Mouse (Mus musculus) heart, postnatal 0 days (tissue): Measurements from ENCODE around the gene Ankrd44. TPM values are rescaled to one million over a fixed set of nuclear protein-coding genes. Genes with fewer than 3 reads are reported as not detected.
A peak's percentile ranks its signal among the peaks of the same experiment; 100 is the strongest.

Source experiments
- ATAC-seq: fragments of 200-750 bp; cut with Nextera tagmentation; 2 replicates; pipeline ENCODE4 v1.8.0; 2017; ENCODE audit warnings: low read depth, moderate number of reproducible peaks, moderate library complexity; ENCODE audit not compliant: insufficient read depth
- DNase-seq: peaks from one replicate; pipeline ENCODE4 v3.0.0-alpha.2; 2016; ENCODE audit warnings: low spot score
- H3K27ac ChIP-seq: fragments of 300-500 bp; sonication (generic); 2 replicates; pipeline ENCODE4 v1.5.1; 2014; ENCODE audit warnings: low read depth, mild to moderate bottlenecking
- H3K27me3 ChIP-seq: fragments of 300-500 bp; sonication (generic); 2 replicates; pipeline ENCODE4 v1.6.1; 2014; ENCODE audit warnings: low read length, mixed read lengths; ENCODE audit not compliant: control insufficient read depth, insufficient read depth
- H3K36me3 ChIP-seq: fragments of 300-500 bp; sonication (generic); replicated peaks from 2 replicates; pipeline ENCODE4 v1.6.1; 2014; ENCODE audit warnings: low read length, mixed read lengths; ENCODE audit not compliant: control insufficient read depth, insufficient read depth
- H3K4me1 ChIP-seq: fragments of 300-500 bp; sonication (generic); 2 replicates; pipeline ENCODE4 v1.6.1; 2014; ENCODE audit warnings: antibody characterized with exemption; ENCODE audit not compliant: control insufficient read depth, insufficient read depth
- H3K4me2 ChIP-seq: fragments of 300-500 bp; sonication (generic); 2 replicates; pipeline ENCODE4 v1.6.1; 2014; ENCODE audit warnings: low read depth, mild to moderate bottlenecking, low read length, moderate library complexity
- H3K4me3 ChIP-seq: fragments of 300-500 bp; sonication (generic); 2 replicates; pipeline ENCODE4 v1.5.1; 2014; ENCODE audit warnings: low read depth, low read length
- H3K9ac ChIP-seq: fragments of 300-500 bp; sonication (generic); replicated peaks from 2 replicates; pipeline ENCODE4 v1.6.1; 2014; ENCODE audit warnings: low read depth, low read length, mixed read lengths
- H3K9me3 ChIP-seq: fragments of 300-500 bp; sonication (generic); replicated peaks from 2 replicates; pipeline ENCODE4 v1.6.1; 2016; ENCODE audit warnings: low read length; ENCODE audit not compliant: control insufficient read depth
- CTCF ChIP-seq: IDR thresholded peaks from 2 replicates; pipeline ENCODE4 v1.5.1; 2016; ENCODE audit warnings: antibody characterized with exemption, control low read depth, low read depth
- EP300 ChIP-seq: IDR thresholded peaks from 2 replicates; pipeline ENCODE4 v1.6.1; 2016; ENCODE audit warnings: antibody characterized with exemption, low read depth
- WGBS: fragments of 180-500 bp; shearing (Covaris S2); extraction: QIAGEN DNeasy Blood & Tissue Kit; methylation state at CpG from one replicate; pipeline ENCODE4 v1.1.7; 2014; 5-methylcytosine and 5-hydroxymethylcytosine counted together
- polyA plus RNA-seq: library from polyadenylated mRNA; unstranded; fragments of >200 nt; fragmentation: Nextera tagmentation; extraction: Ambion mirVana; gene quantifications from 2 replicates; pipeline ENCODE4 v1.2.1, GENCODE M21; 2015
- total RNA-seq: library from RNA; depleted of rRNA; stranded (reverse); fragments of >200 nt; gene quantifications from 2 replicates; pipeline ENCODE4 v1.2.3, GENCODE M21; 2014; ENCODE audit warnings: low replicate concordance

Gene Ankrd44
- total and polyA plus RNA-seq, 2 experiments from 2014 or later: 3.3 to 9.6 TPM

DNA sequence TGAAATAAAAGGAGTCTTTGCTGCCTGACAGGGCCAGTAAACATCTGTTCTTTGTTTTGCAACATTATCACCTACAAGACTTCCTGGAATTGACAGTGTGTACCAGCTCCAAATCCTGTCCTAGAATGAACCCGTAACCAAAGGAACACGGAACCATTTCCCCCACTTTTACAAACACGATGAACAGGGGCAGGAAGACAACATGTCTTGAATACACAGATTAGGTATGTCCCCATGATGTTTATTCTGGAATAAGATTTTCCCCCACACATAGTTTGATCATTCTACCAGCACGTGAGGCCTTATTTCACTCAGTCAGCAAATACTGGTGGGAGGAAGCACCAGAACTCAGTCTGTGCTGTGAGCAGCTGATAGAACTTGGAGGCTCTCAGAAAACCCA lies 241.9 kb downstream of the Ankrd44 start:
- Histone ChIP-seq H3K36me3 (no peaks in the 10 kb centered on the region), H3K4me1 (no peaks in the 10 kb centered on the region), H3K27me3 (no peaks in the 10 kb centered on the region), H3K4me2 (no peak overlapping the region), H3K9me3 (no peaks in the 10 kb centered on the region), H3K27ac (peak overlapping the region; percentile 59), H3K9ac (no peak overlapping the region), H3K4me3 (no peak overlapping the region)
- DNase-seq: peak; percentile 74
- TF ChIP-seq EP300 (peak; percentile 93), CTCF (no peak)
- ATAC-seq: peak; percentile 80
- WGBS: 55% methylated on average over 4 of the region's 4 CpGs

DNA sequence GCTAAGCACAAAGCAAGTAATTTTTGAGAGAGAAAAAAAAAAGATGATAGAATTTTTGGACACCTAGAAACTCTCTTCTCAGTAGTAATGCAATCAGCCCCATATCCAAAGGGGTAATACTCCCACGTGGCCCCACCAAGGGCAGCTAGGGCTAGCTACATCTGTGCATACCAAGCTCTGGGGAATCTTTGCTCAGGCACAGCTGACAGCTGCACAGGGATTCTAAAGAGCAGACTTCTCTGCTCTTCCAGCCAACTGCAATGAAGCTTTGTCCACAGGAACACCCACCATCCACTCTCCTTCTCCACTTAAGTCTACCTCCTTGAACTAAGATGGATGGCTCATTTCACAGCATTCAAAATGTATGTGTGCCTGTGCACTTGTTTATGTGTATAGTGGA lies 246.6 kb downstream of the Ankrd44 start:
- no peak overlapping the region for H3K4me2 ChIP-seq
- H3K36me3 ChIP-seq: no peaks in the 10 kb centered on the region
- no peak overlapping the region for H3K27ac ChIP-seq
- no peaks in the 10 kb centered on the region for H3K9me3 ChIP-seq
- TF ChIP-seq CTCF (no peak), EP300 (no peak)
- no peaks in the 10 kb centered on the region for H3K27me3 ChIP-seq
- no peak overlapping the region for H3K9ac ChIP-seq
- ATAC-seq (no peak), DNase-seq (no peak)
- H3K4me3 ChIP-seq: no peak overlapping the region
- WGBS: 61% methylated on average over 1 of the region's 1 CpGs
- H3K4me1 ChIP-seq: no peaks in the 10 kb centered on the region

DNA sequence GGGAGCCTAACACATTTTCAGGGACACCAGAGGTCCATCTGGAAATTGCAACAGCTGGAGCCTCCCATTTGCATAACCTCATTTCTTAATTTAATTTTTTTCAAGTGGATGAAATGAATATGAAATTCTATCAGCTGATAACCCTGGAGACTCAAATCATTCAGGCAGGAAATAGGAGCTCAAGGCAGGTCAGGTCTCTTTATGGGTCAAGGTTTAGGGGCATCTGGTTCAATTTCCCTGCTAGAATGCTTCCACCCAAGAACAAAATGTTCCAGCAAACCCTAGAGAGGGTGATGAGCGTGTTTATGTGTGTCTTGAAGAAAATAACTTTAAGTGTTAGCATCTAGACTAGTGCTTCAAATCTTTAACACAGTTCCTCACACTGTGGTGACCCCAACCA lies 248.2 kb downstream of the Ankrd44 start:
- Histone ChIP-seq H3K27ac (no peak overlapping the region), H3K9ac (no peak overlapping the region), H3K9me3 (no peaks in the 10 kb centered on the region), H3K27me3 (no peaks in the 10 kb centered on the region), H3K4me2 (no peak overlapping the region), H3K36me3 (no peaks in the 10 kb centered on the region), H3K4me3 (no peak overlapping the region), H3K4me1 (no peaks in the 10 kb centered on the region)
- 88% methylated on average over 1 of the region's 1 CpGs for WGBS
- no peak for ATAC-seq
- no peak for DNase-seq
- no peak for TF ChIP-seq CTCF
- TF ChIP-seq EP300: no peak

DNA sequence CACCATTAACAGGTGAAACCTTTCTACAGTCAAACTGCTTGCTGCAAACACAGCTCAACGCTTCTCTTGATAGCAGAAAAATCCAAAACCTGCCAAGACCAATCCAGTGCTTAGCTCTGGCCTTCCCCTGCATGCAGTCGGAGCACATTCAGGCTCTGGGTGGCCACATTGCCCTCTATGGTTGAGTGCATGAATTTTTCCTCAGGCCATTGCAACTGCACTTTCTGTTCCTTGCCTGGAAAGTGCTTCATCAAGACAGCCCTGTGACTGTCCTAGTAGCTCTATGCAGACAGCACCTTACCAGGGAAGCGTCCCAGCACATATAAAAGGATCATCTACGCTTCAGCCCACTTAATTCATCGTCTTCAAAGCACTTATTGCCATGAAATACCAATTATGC lies 250.7 kb downstream of the Ankrd44 start:
- H3K27me3 ChIP-seq: no peaks in the 10 kb centered on the region
- TF ChIP-seq EP300: no peak
- peak; percentile 7; the same call in 1 of the 2 replicates for TF ChIP-seq CTCF
- ATAC-seq: no peak

DNA sequence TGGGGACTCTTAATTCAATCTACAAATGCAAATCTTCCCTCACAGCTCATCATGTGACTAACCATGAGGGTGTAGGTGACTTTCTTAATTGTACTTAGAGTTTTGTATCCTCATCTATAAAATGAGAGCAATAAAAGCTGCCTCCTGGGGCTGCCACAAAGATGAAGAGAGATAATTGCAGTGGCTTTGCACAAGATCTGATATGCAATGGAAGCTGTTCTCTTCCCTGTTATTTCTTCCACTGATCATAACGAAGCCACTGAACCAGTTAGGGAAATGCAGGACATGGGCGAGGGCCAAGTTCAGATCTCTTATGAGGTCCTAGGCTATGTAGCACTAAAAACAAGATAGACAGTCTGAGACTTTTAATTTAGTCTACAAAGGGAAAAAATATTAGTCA lies 258.2 kb downstream of the Ankrd44 start:
- Histone ChIP-seq H3K4me1 (no peaks in the 10 kb centered on the region), H3K27me3 (no peaks in the 10 kb centered on the region), H3K36me3 (no peaks in the 10 kb centered on the region), H3K9ac (no peak overlapping the region), H3K4me2 (no peak overlapping the region), H3K4me3 (no peak overlapping the region), H3K9me3 (no peaks in the 10 kb centered on the region), H3K27ac (no peak overlapping the region)
- ATAC-seq (no peak), DNase-seq (no peak)
- 82% methylated on average over 2 of the region's 2 CpGs for whole genome bisulfite sequencing
- TF ChIP-seq CTCF: no peak
- TF ChIP-seq EP300: no peak

More for the DNA sequence above, 250.7 kb downstream of the Ankrd44 start:
- 70% methylated on average over 5 of the region's 5 CpGs for WGBS
- Histone ChIP-seq H3K4me2 (no peak overlapping the region), H3K4me3 (no peak overlapping the region), H3K27ac (no peak overlapping the region), H3K9me3 (no peaks in the 10 kb centered on the region), H3K4me1 (no peaks in the 10 kb centered on the region), H3K36me3 (no peaks in the 10 kb centered on the region), H3K9ac (no peak overlapping the region)
- no peak for DNase-seq
